ENCODE assay signal across 8 mouse cellular contexts in the genomic region with DNA sequence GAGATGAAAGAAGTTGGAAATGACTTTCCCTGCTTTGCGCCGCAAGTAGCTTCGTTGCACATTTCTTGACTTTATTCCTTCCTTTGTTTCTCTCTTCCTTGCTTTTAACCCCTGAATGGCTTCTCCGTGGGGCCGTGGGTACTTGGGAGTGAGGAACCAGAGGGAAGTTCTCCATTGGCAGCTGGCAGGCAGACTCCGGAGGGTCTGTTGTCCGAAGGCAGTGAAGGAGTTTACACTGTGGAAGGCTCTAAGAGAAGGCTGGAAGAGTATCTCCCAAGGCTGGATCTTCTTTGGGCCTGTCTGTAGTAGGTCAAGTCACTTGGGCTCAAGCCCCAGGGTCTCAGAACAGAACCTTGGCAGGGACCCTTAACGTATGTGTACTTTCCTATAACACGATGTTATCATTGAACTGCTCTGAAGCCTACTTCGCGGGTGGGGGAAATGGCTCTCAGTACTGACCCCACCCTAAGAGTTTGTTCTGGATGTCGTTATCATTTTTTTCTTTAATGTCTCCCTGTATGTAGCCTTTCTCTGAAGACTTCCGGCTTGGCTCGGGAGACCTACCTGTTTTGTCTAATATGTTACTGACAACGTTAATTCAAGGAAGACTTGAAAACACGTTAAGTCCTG. TPM values are rescaled to one million over a fixed set of nuclear protein-coding genes. Genes with fewer than 3 reads are reported as not detected.
DNase-seq lines count a peak whose midpoint lies in the region; ATAC-seq lines count a peak whose summit lies in the region.

No protein-coding gene starts in this region.

- no peak overlapping the region for H3K9ac ChIP-seq in hindbrain, embryonic 15.5 days

- no peak for DNase-seq in heart, embryonic 10.5 days (ENCODE audit: low spot score)
- DNase-seq in heart, postnatal 36 days: no peak
- peak; percentile 35 for DNase-seq in c-Kit-negative CD71-positive TER-119-positive erythroid progenitor cells, embryonic 14.5 days (ENCODE audit: low read depth, low spot score)
- DNase-seq in midbrain, embryonic 10.5 days (ENCODE audit: low spot score): peak; percentile 38
- no peak for DNase-seq in frontal cortex, postnatal 14 days (ENCODE audit: low spot score in 2 of 2)

- intact Hi-C loops in heart, postnatal 36 days (cut with DNase I): no loop called here

- 41% methylated on average over 16 of the region's 16 CpGs for WGBS in heart, embryonic 10.5 days
- 44% methylated on average over 16 of the region's 16 CpGs for WGBS in hindbrain, embryonic 15.5 days
- WGBS in midbrain, embryonic 10.5 days: 45% methylated on average over 16 of the region's 16 CpGs

- peak overlapping the region; percentile 86; the same call in 1 of the 2 replicates for H3K27ac ChIP-seq in heart, embryonic 10.5 days
- no peak overlapping the region for H3K27ac ChIP-seq in hindbrain, embryonic 15.5 days (replicated peaks)
- peak overlapping the region; percentile 87 for H3K27ac ChIP-seq in midbrain, embryonic 10.5 days (replicated peaks)

- H3K36me3 ChIP-seq in heart, embryonic 10.5 days: no peaks in the 10 kb centered on the region
- H3K36me3 ChIP-seq in hindbrain, embryonic 15.5 days: no peaks in the 10 kb centered on the region
- H3K36me3 ChIP-seq in midbrain, embryonic 10.5 days: no peaks in the 10 kb centered on the region

- H3K9me3 ChIP-seq in heart, embryonic 10.5 days: no peaks in the 10 kb centered on the region
- H3K9me3 ChIP-seq in hindbrain, embryonic 15.5 days: no peaks in the 10 kb centered on the region
- H3K9me3 ChIP-seq in midbrain, embryonic 10.5 days (replicated peaks): 0 out of 2 replicates have a peak, but pooled peaks cover 5% of the 10 kb centered on the region

- H3K27me3 ChIP-seq in heart, embryonic 10.5 days (ENCODE audit: insufficient read depth, poor library complexity, severe bottlenecking): peaks cover 13% of the 10 kb centered on the region
- H3K27me3 ChIP-seq in hindbrain, embryonic 15.5 days: peaks cover 3% of the 10 kb centered on the region; the same call in 1 of the 2 replicates
- H3K27me3 ChIP-seq in midbrain, embryonic 10.5 days (ENCODE audit: low read depth, poor library complexity, severe bottlenecking): peaks cover 38% of the 10 kb centered on the region

- peaks cover 22% of the 10 kb centered on the region for H3K4me1 ChIP-seq in heart, embryonic 10.5 days
- peaks cover 22% of the 10 kb centered on the region for H3K4me1 ChIP-seq in hindbrain, embryonic 15.5 days (replicated peaks)
- H3K4me1 ChIP-seq in midbrain, embryonic 10.5 days: peaks cover 26% of the 10 kb centered on the region

- ATAC-seq in hindbrain, embryonic 15.5 days (ENCODE audit: low FRiP score, low read depth): no peak
- ATAC-seq in CD4-positive, CD25-positive, alpha-beta regulatory T cell, adult 4 months: no peak
- no peak for ATAC-seq in erythroid progenitor cell, adult 5-6 weeks (replicated peaks; ENCODE audit: low FRiP score, poor library complexity, severe bottlenecking)

- peak overlapping the region; percentile 84 for H3K4me2 ChIP-seq in hindbrain, embryonic 15.5 days

- H3K4me3 ChIP-seq in heart, embryonic 10.5 days: peak overlapping the region; percentile 61
- H3K4me3 ChIP-seq in hindbrain, embryonic 15.5 days: peak overlapping the region; percentile 37
- peak overlapping the region; percentile 50 for H3K4me3 ChIP-seq in midbrain, embryonic 10.5 days

RNA-seq across cellular contexts. Expression of a gene that starts 20.5 kb away (rescaled TPM):
- 15.7 and 17.6 TPM in 2 replicates for polyA plus RNA-seq in heart, embryonic 10.5 days (2016; fragmentation: Nextera tagmentation; extraction: Ambion mirVana)
- 10 to 100 TPM; 12.7 to 14.0 TPM for total RNA-seq in heart, postnatal 36 days (2021)
- polyA plus RNA-seq in hindbrain, embryonic 15.5 days (2015; fragmentation: Nextera tagmentation; extraction: Ambion mirVana): 26.5 and 29.4 TPM in 2 replicates
- polyA plus RNA-seq in midbrain, embryonic 10.5 days (2016; fragmentation: Nextera tagmentation; extraction: Ambion mirVana): 18.2 and 20.1 TPM in 2 replicates
- polyA plus RNA-seq in CD4-positive, CD25-positive, alpha-beta regulatory T cell, adult 4 months (2017; shearing (Covaris generic)): 10 to 100 TPM; 22.5 to 35.4 TPM
- 23.1 and 23.5 TPM in 2 replicates for total RNA-seq in erythroid progenitor cell, adult 5-6 weeks (2015; ENCODE audit: low replicate concordance)
- total RNA-seq in erythroid progenitor cell, adult 5-6 weeks (2017; ENCODE audit: low replicate concordance): 19.3 and 23.1 TPM in 2 replicates

Comparison
In these comparisons a context has a peak if more than half of its experiments do, and no peak if none do; other contexts are left out.
1. DNase-seq: peak in c-Kit-negative CD71-positive TER-119-positive erythroid progenitor cells, embryonic 14.5 days (single experiment) and midbrain, embryonic 10.5 days (single experiment); none in heart, embryonic 10.5 days (single experiment), heart, postnatal 36 days (0 of 2) and frontal cortex, postnatal 14 days (0 of 2).
2. Peak in every context shown above with its lines, with median percentiles within 50 percentile points of each other: H3K4me3 ChIP-seq.